Comparison of ENCODE assay signal across 14 mouse cellular contexts in the genomic region with DNA sequence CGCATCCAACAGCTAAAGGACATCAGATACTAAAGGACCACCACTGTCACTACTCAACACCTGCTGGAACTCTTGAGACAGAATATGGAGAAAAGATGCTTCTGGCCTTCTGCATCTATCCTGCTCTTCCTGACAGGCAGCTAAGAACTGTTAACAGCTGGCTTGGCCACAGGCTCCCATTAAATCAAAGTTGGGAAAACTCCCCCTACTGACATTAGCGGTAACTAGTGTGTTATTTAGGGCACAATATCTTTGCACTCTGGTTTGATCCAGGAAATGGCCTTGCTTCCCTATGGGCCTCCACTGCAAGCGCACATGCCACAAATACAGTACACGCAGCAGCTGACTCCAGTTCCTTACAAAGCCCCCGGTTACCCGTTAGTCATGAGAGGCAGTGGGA.
DNase-seq lines count a peak whose midpoint lies in the region; ATAC-seq and TF ChIP-seq lines count a peak whose summit lies in the region.
"Had no signal": no experiment of that assay in that cellular context is flagged by ENCODE, and none has a peak within 500 bp of the region (broad histone marks: within the 10 kb centered on the region; RNA-seq: fewer than 3 reads in every experiment).

No protein-coding gene starts in this region.

- no peaks in the 10 kb centered on the region for H3K36me3 ChIP-seq in embryonic facial prominence, embryonic 10.5 days (replicated peaks)
- H3K36me3 ChIP-seq in intestine, postnatal 0 days (ENCODE audit: control insufficient read depth, insufficient read depth): no peaks in the 10 kb centered on the region
- H3K36me3 ChIP-seq: heart, embryonic 12.5 days; hindbrain, embryonic 15.5 days; limb, embryonic 13.5 days had no signal

- no peak overlapping the region for H3K4me2 ChIP-seq in intestine, postnatal 0 days (replicated peaks; ENCODE audit: low read depth)
- H3K4me2 ChIP-seq: heart, embryonic 12.5 days; hindbrain, embryonic 15.5 days had no signal

- intact Hi-C loops in heart, postnatal 25 days (cut with DNase I): no loop called here

- WGBS in embryonic facial prominence, embryonic 10.5 days: 76% methylated on average over 6 of the region's 6 CpGs
- WGBS in intestine, postnatal 0 days: 66% methylated on average over 6 of the region's 6 CpGs

- TF ChIP-seq CTCF in intestine, postnatal 0 days (IDR thresholded peaks at IDR 0.05; ENCODE audit: low read depth): peak; percentile 34; the same call in 1 of the 2 replicates

- no peaks in the 10 kb centered on the region for H3K27me3 ChIP-seq in embryonic facial prominence, embryonic 10.5 days (replicated peaks; ENCODE audit: low read depth, poor library complexity, severe bottlenecking)
- no peaks in the 10 kb centered on the region for H3K27me3 ChIP-seq in intestine, postnatal 0 days (replicated peaks; ENCODE audit: control insufficient read depth, insufficient read depth, low read length)
- H3K27me3 ChIP-seq: heart, embryonic 12.5 days; limb, embryonic 13.5 days had no signal

- no peak overlapping the region for H3K4me3 ChIP-seq in embryonic facial prominence, embryonic 10.5 days
- H3K4me3 ChIP-seq in intestine, postnatal 0 days (ENCODE audit: low read depth, low read length): no peak overlapping the region
- H3K4me3 ChIP-seq: gastrocnemius, adult 2 months; heart, embryonic 12.5 days; hindbrain, embryonic 15.5 days; limb, embryonic 13.5 days had no signal

- H3K4me1 ChIP-seq in embryonic facial prominence, embryonic 10.5 days: peaks cover 45% of the 10 kb centered on the region
- H3K4me1 ChIP-seq in intestine, postnatal 0 days (replicated peaks; ENCODE audit: control insufficient read depth, insufficient read depth, low read length): no peaks in the 10 kb centered on the region

- no peaks in the 10 kb centered on the region for H3K9me3 ChIP-seq in embryonic facial prominence, embryonic 10.5 days
- no peaks in the 10 kb centered on the region for H3K9me3 ChIP-seq in intestine, postnatal 0 days (ENCODE audit: control insufficient read depth)
- H3K9me3 ChIP-seq: heart, embryonic 12.5 days; hindbrain, embryonic 15.5 days; limb, embryonic 13.5 days had no signal

- peak; percentile 21 for DNase-seq in heart, postnatal 4 days
- no peak for DNase-seq in heart, postnatal 25 days (ENCODE audit: low spot score)
- DNase-seq in MN1 (ENCODE audit: low spot score): peak; percentile 40
- peak; percentile 30 for DNase-seq in embryonic facial prominence, embryonic 10.5 days (ENCODE audit: low spot score)
- no peak for DNase-seq in right cerebral cortex, adult 2 months (ENCODE audit: low spot score in 2 of 2)
- DNase-seq: adrenal gland, postnatal 36 days; gastrocnemius, adult 2 months; liver, postnatal 0 days; right cerebral cortex, postnatal 25 days had no signal

- ATAC-seq in intestine, postnatal 0 days: no peak
- ATAC-seq in activated CD4-positive, CD25-positive, alpha-beta regulatory T cell, adult 4 months: no peak
- ATAC-seq: liver, postnatal 0 days had no signal

- H3K27ac ChIP-seq in embryonic facial prominence, embryonic 10.5 days (replicated peaks): peak overlapping the region; percentile 74
- H3K27ac ChIP-seq in intestine, postnatal 0 days (ENCODE audit: low read depth, low read length): no peak overlapping the region
- H3K27ac ChIP-seq: gastrocnemius, adult 2 months; hindbrain, embryonic 15.5 days; limb, embryonic 13.5 days had no signal

- no peak overlapping the region for H3K9ac ChIP-seq in intestine, postnatal 0 days (ENCODE audit: low read depth, low read length)
- H3K9ac ChIP-seq: heart, embryonic 12.5 days; hindbrain, embryonic 15.5 days; limb, embryonic 13.5 days; liver, postnatal 0 days had no signal

Comparison
In these comparisons a context has a peak if more than half of its experiments do, and no peak if none do; other contexts are left out.
1. DNase-seq: peak in heart, postnatal 4 days (single experiment), MN1 (single experiment) and embryonic facial prominence, embryonic 10.5 days (single experiment); none in heart, postnatal 25 days (single experiment) and right cerebral cortex, adult 2 months (0 of 2).